Comparison of ENCODE assay signal across 17 mouse cellular contexts in the genomic region with DNA sequence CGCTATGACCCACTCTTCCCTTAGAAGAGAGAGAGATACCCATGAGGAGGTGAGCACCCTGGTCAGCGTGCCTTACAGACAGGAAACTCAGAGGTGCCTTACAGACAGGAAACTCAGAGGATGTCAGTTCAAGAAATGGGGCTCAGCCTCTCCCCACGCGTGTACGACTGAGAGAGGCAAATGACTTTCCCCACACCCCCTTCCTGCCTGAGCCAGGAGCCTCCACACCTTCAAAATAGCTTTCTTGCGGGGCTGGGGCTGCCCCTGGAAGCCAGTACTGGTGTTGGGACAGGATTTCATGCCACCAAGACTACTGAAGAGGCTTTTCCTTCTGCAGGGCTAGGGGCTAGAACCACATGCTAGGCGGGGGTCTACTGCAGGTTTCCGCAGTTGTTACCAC. TPM values are rescaled to one million over a fixed set of nuclear protein-coding genes. Genes with fewer than 3 reads are reported as not detected.
DNase-seq lines count a peak whose midpoint lies in the region; ATAC-seq and TF ChIP-seq lines count a peak whose summit lies in the region.
"Had no signal": no experiment of that assay in that cellular context is flagged by ENCODE, and none has a peak within 500 bp of the region (broad histone marks: within the 10 kb centered on the region; RNA-seq: fewer than 3 reads in every experiment).

No protein-coding gene starts in this region.

- DNase-seq in heart, postnatal 25 days (ENCODE audit: low spot score), result no peak
- DNase-seq in thymus, adult 2 months, result peak; percentile 22
- DNase-seq in thymus, postnatal 10 days (ENCODE audit: low spot score in 2 of 2), result no peak
- DNase-seq in thymus, postnatal 4 days, result peak; percentile 49
- no peak for DNase-seq in yolk sac, embryonic 10.5 days (ENCODE audit: low spot score)
- no peak for DNase-seq in Muller cell, postnatal 12 days (ENCODE audit: inconsistent ontology term)
- DNase-seq: cerebellum, adult 9-11 months; kidney, adult 2 months; kidney, postnatal 4 days; layer of hippocampus, postnatal 36 days; lung, embryonic 14.5 days had no signal

- H3K4me3 ChIP-seq in heart, embryonic 13.5 days, result no peak overlapping the region
- no peak overlapping the region for H3K4me3 ChIP-seq in thymus, adult 2 months (ENCODE audit: control insufficient read depth, insufficient read depth, low read length)
- H3K4me3 ChIP-seq: embryonic facial prominence, embryonic 10.5 days; neural tube, embryonic 15.5 days had no signal

- H3K9ac ChIP-seq in heart, embryonic 13.5 days, result peak overlapping the region; percentile 58; the same call in 1 of the 2 replicates
- H3K9ac ChIP-seq: hindbrain, embryonic 14.5 days; lung, embryonic 14.5 days; neural tube, embryonic 15.5 days had no signal

- no peak for TF ChIP-seq POLR2A in thymus, adult 2 months (IDR thresholded peaks at IDR 0.05; ENCODE audit: control insufficient read depth, extremely low read depth, insufficient read depth, low read length, poor library complexity)

- H3K9me3 ChIP-seq in heart, embryonic 13.5 days, result no peaks in the 10 kb centered on the region
- H3K9me3 ChIP-seq: embryonic facial prominence, embryonic 10.5 days; neural tube, embryonic 15.5 days had no signal

- peaks cover 20% of the 10 kb centered on the region for H3K4me1 ChIP-seq in heart, embryonic 13.5 days
- peaks cover 50% of the 10 kb centered on the region for H3K4me1 ChIP-seq in thymus, adult 2 months (replicated peaks; ENCODE audit: control insufficient read depth, insufficient read depth, low read length)
- H3K4me1 ChIP-seq: neural tube, embryonic 15.5 days had no signal

- H3K36me3 ChIP-seq in heart, embryonic 13.5 days, result peaks cover 34% of the 10 kb centered on the region
- no peaks in the 10 kb centered on the region; the same call in 1 of the 2 replicates for H3K36me3 ChIP-seq in thymus, adult 2 months (ENCODE audit: control insufficient read depth, insufficient read depth, low read length)

- intact Hi-C loops in heart, postnatal 25 days (cut with DNase I), result no loop called here

- no peak for ATAC-seq in heart, embryonic 13.5 days (ENCODE audit: extremely low read depth, insufficient number of reproducible peaks, low FRiP score, low TSS enrichment)
- peak; percentile 65 for ATAC-seq in inflammation-experienced regulatory T-cells, adult 6 months
- ATAC-seq: Patski had no signal

- no peak overlapping the region for H3K27ac ChIP-seq in heart, embryonic 13.5 days (replicated peaks)
- H3K27ac ChIP-seq in thymus, adult 2 months (ENCODE audit: control insufficient read depth, insufficient read depth, low read length), result peak overlapping the region; percentile 77
- H3K27ac ChIP-seq: embryonic facial prominence, embryonic 10.5 days; hindbrain, embryonic 14.5 days; neural tube, embryonic 15.5 days had no signal

- no peaks in the 10 kb centered on the region for H3K27me3 ChIP-seq in heart, embryonic 13.5 days (replicated peaks)
- H3K27me3 ChIP-seq in thymus, adult 2 months (ENCODE audit: control insufficient read depth, insufficient read depth, low read length), result no peaks in the 10 kb centered on the region
- H3K27me3 ChIP-seq: neural tube, embryonic 15.5 days; Patski had no signal

- 70% methylated on average over 8 of the region's 8 CpGs for WGBS in heart, embryonic 13.5 days
- 29% methylated on average over 8 of the region's 8 CpGs for WGBS in thymus, adult 2 months

- no peak overlapping the region for H3K4me2 ChIP-seq in heart, embryonic 13.5 days
- H3K4me2 ChIP-seq: hindbrain, embryonic 14.5 days; lung, embryonic 14.5 days; neural tube, embryonic 15.5 days had no signal

- no peak for TF ChIP-seq CTCF in thymus, adult 2 months (IDR thresholded peaks at IDR 0.05; ENCODE audit: borderline replicate concordance, control insufficient read depth, extremely low read depth, insufficient read depth, low read length, poor library complexity)

RNA-seq across cellular contexts. Expression of a gene that starts 18.7 kb away (rescaled TPM):
- polyA plus RNA-seq in heart, embryonic 13.5 days (2015; fragmentation: Nextera tagmentation; extraction: Ambion mirVana), result 1.2 and 2.9 TPM in 2 replicates
- 1 to 10 TPM; 1.5 TPM for total RNA-seq in heart, postnatal 25 days (2021)
- 60.5 and 65.9 TPM in 2 replicates for polyA plus RNA-seq in thymus, adult 2 months (2012; rRNA removed)
- polyA plus RNA-seq in inflammation-experienced regulatory T-cells, adult 6 months (2017; shearing (Covaris generic)), result 10 to 100 TPM; 10.9 to 18.2 (median 12.9) TPM

RNA-seq across cellular contexts. Expression of a gene that starts 29.3 kb away (rescaled TPM):
- 1.5 and 1.6 TPM in 2 replicates for polyA plus RNA-seq in heart, embryonic 13.5 days (2015; fragmentation: Nextera tagmentation; extraction: Ambion mirVana)
- total RNA-seq in heart, postnatal 25 days (2021), result 10 to 100 TPM; 18.7 to 20.1 TPM
- 150 and 172 TPM in 2 replicates for polyA plus RNA-seq in thymus, adult 2 months (2012; rRNA removed)
- polyA plus RNA-seq in inflammation-experienced regulatory T-cells, adult 6 months (2017; shearing (Covaris generic)), result 10 to 100 TPM; 22.8 to 25.9 (median 23.1) TPM

RNA-seq across cellular contexts. Expression of a gene that starts 36.5 kb away (rescaled TPM):
- polyA plus RNA-seq in heart, embryonic 13.5 days (2015; fragmentation: Nextera tagmentation; extraction: Ambion mirVana), result 11.2 and 12.8 TPM in 2 replicates
- total RNA-seq in heart, postnatal 25 days (2021), result 1 to 10 TPM; 6.4 to 6.8 TPM
- polyA plus RNA-seq in thymus, adult 2 months (2012; rRNA removed), result 59.4 and 64.2 TPM in 2 replicates
- 1 to 10 TPM; 6.1 to 6.7 (median 6.4) TPM for polyA plus RNA-seq in inflammation-experienced regulatory T-cells, adult 6 months (2017; shearing (Covaris generic))

RNA-seq across cellular contexts. Expression of a gene that starts 46.1 kb away (rescaled TPM):
- polyA plus RNA-seq in heart, embryonic 13.5 days (2015; fragmentation: Nextera tagmentation; extraction: Ambion mirVana), result 5.0 and 5.3 TPM in 2 replicates
- 1 to 10 TPM; 4.7 to 5.3 TPM for total RNA-seq in heart, postnatal 25 days (2021)
- 7.9 and 9.5 TPM in 2 replicates for polyA plus RNA-seq in thymus, adult 2 months (2012; rRNA removed)
- 1 to 10 TPM in 2 of 3 experiments, under 1 TPM in 1; 0.94 to 1.6 (median 1.1) TPM for polyA plus RNA-seq in inflammation-experienced regulatory T-cells, adult 6 months (2017; shearing (Covaris generic))

RNA-seq across cellular contexts. Expression of a gene that starts 51.8 kb away (rescaled TPM):
- 12.8 and 15.7 TPM in 2 replicates for polyA plus RNA-seq in heart, embryonic 13.5 days (2015; fragmentation: Nextera tagmentation; extraction: Ambion mirVana)
- 10 to 100 TPM; 10.6 to 11.2 TPM for total RNA-seq in heart, postnatal 25 days (2021)
- 24.8 and 24.9 TPM in 2 replicates for polyA plus RNA-seq in thymus, adult 2 months (2012; rRNA removed)
- 10 to 100 TPM; 10.3 to 13.8 (median 11.3) TPM for polyA plus RNA-seq in inflammation-experienced regulatory T-cells, adult 6 months (2017; shearing (Covaris generic))

Comparison
In these comparisons a context has a peak if more than half of its experiments do, and no peak if none do; other contexts are left out.
1. DNase-seq: peak in thymus, adult 2 months (single experiment) and thymus, postnatal 4 days (single experiment); none in heart, postnatal 25 days (single experiment), thymus, postnatal 10 days (0 of 2), yolk sac, embryonic 10.5 days (single experiment) and Muller cell, postnatal 12 days (single experiment).